8 mouse cellular contexts compared by ENCODE assay signal in the genomic region with DNA sequence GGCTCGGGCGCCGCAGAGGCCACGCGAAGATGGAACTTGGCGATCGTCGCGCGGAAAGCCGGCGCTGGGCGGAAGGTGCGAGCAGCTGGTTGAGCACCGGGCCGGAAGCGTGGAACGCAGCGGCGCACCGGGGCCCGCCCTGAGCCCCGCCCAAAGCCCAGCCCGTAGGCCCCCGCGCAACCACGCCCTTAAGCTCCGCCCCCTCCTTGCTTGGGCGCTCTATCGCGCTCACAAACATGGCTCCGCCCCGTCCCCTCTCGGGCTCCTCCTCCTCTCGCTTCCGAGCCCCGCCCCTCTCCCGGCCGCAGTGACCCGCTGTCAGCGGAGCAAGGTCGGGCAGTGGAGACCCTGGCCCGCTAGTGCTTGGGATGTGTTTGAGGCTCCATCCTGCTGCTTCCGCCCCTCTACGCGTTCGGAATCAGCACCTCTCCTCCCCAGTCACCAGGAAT. TPM values are rescaled to one million over a fixed set of nuclear protein-coding genes. Genes with fewer than 3 reads are reported as not detected.
A peak's percentile ranks its signal among the peaks of the same experiment; 100 is the strongest.
DNase-seq lines count a peak whose midpoint lies in the region; ATAC-seq and TF ChIP-seq lines count a peak whose summit lies in the region.

A gene (minus strand): TSS at position 164 of the 449 bp plus-strand sequence.

- H3K4me1 ChIP-seq in cortical plate, adult 2 months (ENCODE audit: control insufficient read depth, insufficient read depth, low read length): no peaks in the 10 kb centered on the region

- peak within 1 kb of the TSS; percentile 4 for H3K27ac ChIP-seq in cortical plate, adult 2 months (ENCODE audit: insufficient read depth, low read length)

- TF ChIP-seq POLR2A in cortical plate, adult 2 months (IDR thresholded peaks at IDR 0.05; ENCODE audit: extremely low read depth, insufficient read depth, low read length): peak; percentile 46; the same call in 1 of the 2 replicates

- DNase-seq in adrenal gland, adult (ENCODE audit: inconsistent age in 2 of 2, low spot score in 1 of 2): peak; percentile 97 to 98
- peak; percentile 96 for DNase-seq in gastrocnemius, postnatal 10 days
- DNase-seq in induced T-regulatory cell, adult 2 months (ENCODE audit: low read depth): peak; percentile 98
- DNase-seq in left cerebral cortex, postnatal 10 days (ENCODE audit: extremely low spot score in 1 of 2, low spot score in 2 of 2): peak; percentile 84 to 96
- peak; percentile 94 for DNase-seq in right cerebral cortex, postnatal 10 days (ENCODE audit: low spot score in 2 of 2)
- peak; percentile 97 for DNase-seq in urinary bladder, postnatal 14 days (ENCODE audit: low spot score)

- no peak for TF ChIP-seq CTCF in cortical plate, adult 2 months (IDR thresholded peaks at IDR 0.05; ENCODE audit: extremely low read depth, insufficient read depth, low read length)

- intact Hi-C loops in left cerebral cortex, postnatal 10 days (cut with DNase I): no loop called here

- peak within 1 kb of the TSS; percentile 60 for H3K4me3 ChIP-seq in cortical plate, adult 2 months (ENCODE audit: insufficient read depth, low read length)

- ATAC-seq in megakaryocyte progenitor cell, adult 5-6 weeks (replicated peaks; ENCODE audit: poor library complexity): peak; percentile 96

RNA-seq across cellular contexts. Expression of the gene that starts here (rescaled TPM):
- 931 and 1,007 TPM in 2 replicates for polyA plus RNA-seq in cortical plate, adult 2 months (2012; rRNA removed)
- total RNA-seq in gastrocnemius, postnatal 10 days (2021): 10 to 100 TPM; 52.6 to 53.7 TPM
- total RNA-seq in left cerebral cortex, postnatal 10 days (2021): 100 to 1,000 TPM; 168 to 176 TPM
- 15.3 and 18.1 TPM in 2 replicates for total RNA-seq in megakaryocyte progenitor cell, adult 5-6 weeks (2015)
- total RNA-seq in megakaryocyte progenitor cell, adult 5-6 weeks (2017): 8.0 and 15.4 TPM in 2 replicates

Comparison
In these comparisons a context has a peak if more than half of its experiments do, and no peak if none do; other contexts are left out.
1. Peak in every context shown above with its lines: DNase-seq, ATAC-seq, H3K4me3 ChIP-seq and H3K27ac ChIP-seq.